Mouse (Mus musculus) MEL (cell line): ENCODE measurements at regions not wholly inside any gene's neighbourhood (a gene's known extent, or its start where the extent isn't known, plus 50 kb on each side); places are given as distances from the start of the nearest gene placed in this dataset.

Experiments
- DNase-seq: peaks from one replicate; pipeline ENCODE4 v3.0.0; 2011; ENCODE audit warnings: low read depth, low spot score
- H3K27ac ChIP-seq: 2 replicates; pipeline ENCODE4 v1.5.1; 2012; ENCODE audit warnings: low read depth, mild to moderate bottlenecking, control low read depth, low read length, moderate library complexity; ENCODE audit not compliant: control insufficient read depth
- H3K27me3 ChIP-seq, 2 experiments: fragments of 150-350 bp in 1 of 2; sonication (generic) in 1 of 2; 2 replicates each; pipeline ENCODE4 v1.6.1; 2012; ENCODE audit warnings: low read length in 2 of 2, mild to moderate bottlenecking in 2 of 2, improper control_type of control experiment in 1 of 2, moderate library complexity in 1 of 2; ENCODE audit not compliant: insufficient read depth in 2 of 2, control insufficient read depth in 1 of 2
- H3K36me3 ChIP-seq, 2 experiments: 2 replicates each; pipeline ENCODE4 v1.6.1; 2012 to 2014; ENCODE audit warnings: low read length in 2 of 2, improper control_type of control experiment in 1 of 2, inconsistent platforms in 1 of 2, mild to moderate bottlenecking in 1 of 2; ENCODE audit not compliant: insufficient read depth in 2 of 2, control insufficient read depth in 1 of 2
- H3K4me1 ChIP-seq, 2 experiments: fragments of 150-350 bp in 1 of 2; sonication (generic) in 1 of 2; 2 replicates each; pipeline ENCODE4 v1.6.1; 2012; ENCODE audit warnings: low read length in 2 of 2, improper control_type of control experiment in 1 of 2, mild to moderate bottlenecking in 1 of 2; ENCODE audit not compliant: insufficient read depth in 2 of 2, control insufficient read depth in 1 of 2
- H3K4me3 ChIP-seq, 2 experiments: fragments of 150-350 bp in 1 of 2; sonication (generic) in 1 of 2; 2 replicates each; pipeline ENCODE4 v1.5.1; 2012; ENCODE audit warnings: low read depth in 2 of 2, low read length in 2 of 2, mild to moderate bottlenecking in 2 of 2, moderate library complexity in 2 of 2, control low read depth in 1 of 2, improper control_type of control experiment in 1 of 2; ENCODE audit not compliant: control insufficient read depth in 1 of 2, insufficient read depth in 1 of 2
- H3K79me2 ChIP-seq: 2 replicates; pipeline ENCODE4 v1.6.1; 2012; ENCODE audit warnings: mild to moderate bottlenecking, low read length, moderate library complexity; ENCODE audit not compliant: control insufficient read depth, poor library complexity, insufficient read depth
- H3K9ac ChIP-seq: 2 replicates; pipeline ENCODE4 v1.6.1; 2012; ENCODE audit warnings: low read depth, mild to moderate bottlenecking, control low read depth, low read length, moderate library complexity; ENCODE audit not compliant: control insufficient read depth, poor library complexity, severe bottlenecking
- H3K9me3 ChIP-seq: fragments of 150-350 bp; sonication (generic); replicated peaks from 2 replicates; pipeline ENCODE4 v1.6.1; 2012; ENCODE audit warnings: mild to moderate bottlenecking, low read length, improper control_type of control experiment, moderate library complexity; ENCODE audit not compliant: insufficient read depth
- BHLHE40 ChIP-seq: IDR thresholded peaks from 2 replicates; pipeline ENCODE4 v1.6.1; 2012; ENCODE audit warnings: low read depth, mild to moderate bottlenecking, inconsistent platforms, low read length, improper control_type of control experiment, borderline replicate concordance
- ELF1 ChIP-seq: IDR thresholded peaks from 2 replicates; pipeline ENCODE4 v1.6.1; 2014; ENCODE audit warnings: low read depth, mild to moderate bottlenecking, inconsistent platforms, low read length, improper control_type of control experiment, moderate library complexity
- EP300 ChIP-seq, 2 experiments: IDR thresholded peaks; 2 replicates each; pipeline ENCODE4 v1.6.1; 2011; ENCODE audit warnings: improper control_type of control experiment in 2 of 2, low read length in 2 of 2, low read depth in 1 of 2, mild to moderate bottlenecking in 1 of 2
- HCFC1 ChIP-seq: IDR thresholded peaks from 2 replicates; pipeline ENCODE4 v1.6.1; 2012; ENCODE audit warnings: low read depth, mild to moderate bottlenecking, inconsistent platforms, low read length, improper control_type of control experiment, moderate library complexity
- KAT2A ChIP-seq: conservative IDR thresholded peaks from 2 replicates; pipeline ENCODE4 v1.6.1; 2012; ENCODE audit warnings: low read depth, low read length, improper control_type of control experiment, inconsistent platforms
- MAZ ChIP-seq: IDR thresholded peaks from 2 replicates; pipeline ENCODE4 v1.6.1; 2012; ENCODE audit warnings: low read depth, mild to moderate bottlenecking, inconsistent platforms, low read length, improper control_type of control experiment
- MYB ChIP-seq: IDR thresholded peaks from 2 replicates; pipeline ENCODE4 v1.6.1; 2011; ENCODE audit warnings: mild to moderate bottlenecking, low read depth, low read length, improper control_type of control experiment
- NELFE ChIP-seq: IDR thresholded peaks from 2 replicates; pipeline ENCODE4 v1.6.1; 2011; ENCODE audit warnings: low read depth, low read length, improper control_type of control experiment
- POLR2A ChIP-seq, 2 experiments: IDR thresholded peaks; 2 replicates each; pipeline ENCODE4 v1.6.1; 2011 to 2012; ENCODE audit warnings: low read length in 2 of 2, mild to moderate bottlenecking in 2 of 2, control low read depth in 1 of 2, improper control_type of control experiment in 1 of 2, low read depth in 1 of 2, moderate library complexity in 1 of 2; ENCODE audit not compliant: control insufficient read depth in 1 of 2, insufficient read depth in 1 of 2, poor library complexity in 1 of 2
- POLR2AphosphoS5 ChIP-seq: IDR thresholded peaks from 2 replicates; pipeline ENCODE4 v1.6.1; 2012; ENCODE audit warnings: low read depth, borderline replicate concordance, mild to moderate bottlenecking, inconsistent platforms, low read length, moderate library complexity, mixed read lengths
- SIN3A ChIP-seq: IDR thresholded peaks from 2 replicates; pipeline ENCODE4 v1.6.1; 2012; ENCODE audit warnings: low read length, improper control_type of control experiment, inconsistent platforms
- TAL1 ChIP-seq: IDR thresholded peaks from 2 replicates; pipeline ENCODE4 v1.6.1; 2012; ENCODE audit warnings: mild to moderate bottlenecking, inconsistent platforms, low read length, moderate library complexity, mixed read lengths
- TBP ChIP-seq: IDR thresholded peaks from 2 replicates; pipeline ENCODE4 v1.8.0; 2011; ENCODE audit warnings: low read depth, low read length, improper control_type of control experiment
- TCF12 ChIP-seq: IDR thresholded peaks from 2 replicates; pipeline ENCODE4 v1.6.1; 2014; ENCODE audit warnings: low read depth, mild to moderate bottlenecking, inconsistent platforms, low read length, improper control_type of control experiment, moderate library complexity
- UBTF ChIP-seq: IDR thresholded peaks from 2 replicates; pipeline ENCODE4 v1.6.1; 2012; ENCODE audit warnings: low read depth, mild to moderate bottlenecking, inconsistent platforms, low read length, improper control_type of control experiment, moderate library complexity, borderline replicate concordance; ENCODE audit not compliant: insufficient read depth
- ZNF384 ChIP-seq: IDR thresholded peaks from 2 replicates; pipeline ENCODE4 v1.6.1; 2012; ENCODE audit warnings: low read depth, mild to moderate bottlenecking, inconsistent platforms, low read length, improper control_type of control experiment

DNA sequence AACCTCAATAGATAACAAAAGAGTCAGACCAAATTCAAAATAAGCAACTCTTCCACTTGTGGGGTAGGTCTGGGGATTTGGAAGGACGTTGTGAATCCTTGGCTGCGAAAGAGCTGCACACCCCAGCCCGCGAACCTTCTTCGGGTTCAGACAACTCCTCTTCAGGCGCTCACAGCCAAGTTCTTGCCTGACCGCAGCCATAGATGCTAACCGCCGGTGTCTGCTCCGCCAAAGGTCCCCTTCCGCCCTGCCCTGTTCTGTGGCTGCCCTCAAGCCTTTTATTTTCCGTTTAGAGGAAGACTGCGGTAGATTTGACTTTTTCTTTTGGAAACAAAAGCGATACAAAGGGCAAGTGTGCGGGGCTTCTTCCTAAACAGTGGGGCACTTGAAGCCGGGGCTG, 68.6 kb upstream of the Hnrnpk start:
- DNase-seq = peak; percentile 71
- no peak for TF ChIP-seq ZNF384
- no peak for TF ChIP-seq TCF12
- TF ChIP-seq UBTF = no peak
- 0 out of 2 replicates have a peak, but pooled peaks have one; percentile 15 for TF ChIP-seq ELF1
- TF ChIP-seq EP300 (IDR thresholded peaks at IDR 0.05; ENCODE audit: low read depth in 1 of 2, low read length in 2 of 2) = 0 out of 4 replicates have a peak, but pooled peaks of 1 of the 2 experiments have one; percentile 20
- 0 out of 2 replicates have a peak, but pooled peaks have one; percentile 10 for TF ChIP-seq BHLHE40
- TF ChIP-seq SIN3A = 0 out of 2 replicates have a peak, but pooled peaks have one; percentile 32
- TF ChIP-seq, all 39 proteins: peak for 4
- Histone ChIP-seq H3K4me1 (peaks cover 5 to 11% of the 10 kb centered on the region in 2 experiments; a peak in 3 of 4 replicates), H3K79me2 (no peaks in the 10 kb centered on the region), H3K9ac (peak overlapping the region; percentile 60), H3K4me3 (peak overlapping the region; percentile 45 to 64), H3K27ac (no peak overlapping the region), H3K27me3 (no peaks in the 10 kb centered on the region; a peak in 2 of 4 replicates), H3K36me3 (peaks cover 0 to 6% of the 10 kb centered on the region in 2 experiments; a peak in 2 of 4 replicates), H3K9me3 (no peaks in the 10 kb centered on the region)

DNA sequence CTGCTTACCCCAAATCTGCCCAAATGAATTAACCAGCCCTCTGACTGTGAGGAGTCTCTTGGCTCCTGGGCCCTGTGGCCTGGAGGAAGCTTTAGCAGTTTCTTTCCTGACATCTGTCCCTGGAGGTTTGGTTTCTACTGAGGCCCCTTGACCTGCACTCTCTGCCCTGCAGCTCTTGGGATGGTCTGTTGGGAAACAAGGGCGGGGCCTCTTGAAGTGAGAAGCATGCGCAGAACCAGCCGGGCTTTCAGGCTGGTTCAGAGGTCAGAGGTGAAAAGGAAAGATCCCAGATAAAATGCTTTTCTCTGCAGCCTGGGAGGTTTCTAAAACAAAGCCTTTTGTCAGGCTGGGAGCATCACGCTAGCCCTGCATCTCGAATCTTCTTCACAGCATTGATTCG, 66.6 kb upstream of the Hnrnpk start:
- no peaks in the 10 kb centered on the region for H3K4me1 ChIP-seq
- no peaks in the 10 kb centered on the region for H3K79me2 ChIP-seq
- no peaks in the 10 kb centered on the region for H3K9me3 ChIP-seq
- H3K27ac ChIP-seq = no peak overlapping the region
- no peaks in the 10 kb centered on the region; a peak in 2 of 4 replicates for H3K27me3 ChIP-seq
- TF ChIP-seq ZNF384 (no peak), MYB (no peak), NELFE (no peak), TBP (no peak), HCFC1 (no peak), MAZ (no peak), EP300 (IDR thresholded peaks at IDR 0.05; ENCODE audit: low read depth in 1 of 2, low read length in 2 of 2) (no peak), POLR2AphosphoS5 (no peak), KAT2A (no peak), POLR2A (IDR thresholded peaks at IDR 0.05; ENCODE audit: control insufficient read depth in 1 of 2, insufficient read depth in 1 of 2, low read depth in 1 of 2, low read length in 2 of 2, poor library complexity in 1 of 2) (no peak), TAL1 (no peak)
- TF ChIP-seq, all 39 proteins: peak for 0
- Histone ChIP-seq H3K9ac (no peak overlapping the region), H3K36me3 (no peaks in the 10 kb centered on the region; a peak in 1 of 4 replicates), H3K4me3 (no peak overlapping the region)
- no peak for DNase-seq
